Mouse (Mus musculus) forebrain, embryonic 15.5 days (tissue): ENCODE data around the gene Lysmd1. TPM values are rescaled to one million over a fixed set of nuclear protein-coding genes. Genes with fewer than 3 reads are reported as not detected.

Source experiments
- ATAC-seq: fragments of 200-750 bp; cut with Nextera tagmentation; replicated peaks from 2 replicates; pipeline ENCODE4 v1.8.0; 2017; ENCODE audit warnings: mild to moderate bottlenecking, moderate TSS enrichment, moderate library complexity
- H3K27ac ChIP-seq: fragments of 300-500 bp; sonication (generic); replicated peaks from 2 replicates; pipeline ENCODE4 v1.5.1; 2015; ENCODE audit warnings: mild to moderate bottlenecking, inconsistent platforms
- H3K27me3 ChIP-seq: fragments of 300-500 bp; sonication (generic); 2 replicates; pipeline ENCODE4 v1.6.1; 2015; ENCODE audit warnings: inconsistent platforms
- H3K36me3 ChIP-seq: fragments of 300-500 bp; sonication (generic); 2 replicates; pipeline ENCODE4 v1.6.1; 2015; ENCODE audit warnings: mild to moderate bottlenecking, inconsistent platforms
- H3K4me1 ChIP-seq: fragments of 300-500 bp; sonication (generic); 2 replicates; pipeline ENCODE4 v1.6.1; 2015; ENCODE audit warnings: inconsistent platforms
- H3K4me2 ChIP-seq: fragments of 300-500 bp; sonication (generic); replicated peaks from 2 replicates; pipeline ENCODE4 v1.6.1; 2015; ENCODE audit warnings: mild to moderate bottlenecking, inconsistent platforms
- H3K4me3 ChIP-seq: fragments of 300-500 bp; sonication (generic); 2 replicates; pipeline ENCODE4 v1.5.1; 2015; ENCODE audit warnings: mild to moderate bottlenecking, inconsistent platforms
- H3K9ac ChIP-seq: fragments of 300-500 bp; sonication (generic); replicated peaks from 2 replicates; pipeline ENCODE4 v1.6.1; 2015; ENCODE audit warnings: mild to moderate bottlenecking, inconsistent platforms
- H3K9me3 ChIP-seq: fragments of 300-500 bp; sonication (generic); 2 replicates; pipeline ENCODE4 v1.6.1; 2016; ENCODE audit warnings: inconsistent platforms
- WGBS: fragments of 180-500 bp; shearing (Covaris S2); methylation state at CpG from one replicate; pipeline ENCODE4 v1.1.7; 2015; ENCODE audit warnings: mixed read lengths; 5-methylcytosine and 5-hydroxymethylcytosine counted together
- polyA plus RNA-seq: library from polyadenylated mRNA; unstranded; fragments of >200 nt; fragmentation: Nextera tagmentation; extraction: Ambion mirVana; gene quantifications from 2 replicates; pipeline ENCODE4 v1.2.1, GENCODE M21; 2015

Lysmd1 gene
- polyA plus RNA-seq, 1 experiment from 2014 or later: 42.2 TPM

GRCm38 (mm10) chr3:95140289-95140595, 6.4 kb downstream of the Lysmd1 start:
- no peak for ATAC-seq
- Histone ChIP-seq H3K36me3 (peaks cover 12% of the 10 kb centered on the region), H3K4me3 (no peak overlapping the region), H3K4me1 (peaks cover 8% of the 10 kb centered on the region), H3K9me3 (no peaks in the 10 kb centered on the region), H3K27ac (no peak overlapping the region), H3K9ac (no peak overlapping the region), H3K27me3 (no peaks in the 10 kb centered on the region), H3K4me2 (no peak overlapping the region)
- WGBS: 65% methylated on average over 18 of the region's 18 CpGs

GRCm38 (mm10) chr3:95140795-95141194, 6.9 kb downstream of the Lysmd1 start:
- no peak overlapping the region for H3K4me3 ChIP-seq
- no peaks in the 10 kb centered on the region for H3K27me3 ChIP-seq
- H3K4me1 ChIP-seq: peaks cover 2% of the 10 kb centered on the region; the same call in 1 of the 2 replicates
- ATAC-seq: no peak
- no peak overlapping the region for H3K4me2 ChIP-seq
- no peaks in the 10 kb centered on the region for H3K9me3 ChIP-seq
- no peak overlapping the region for H3K27ac ChIP-seq
- no peak overlapping the region for H3K9ac ChIP-seq
- 87% methylated on average over 6 of the region's 6 CpGs for WGBS
- H3K36me3 ChIP-seq: peaks cover 12% of the 10 kb centered on the region

- Histone ChIP-seq H3K27ac (no peak overlapping the region), H3K27me3 (no peaks in the 10 kb centered on the region), H3K36me3 (peaks cover 12% of the 10 kb centered on the region), H3K4me3 (no peak overlapping the region), H3K9me3 (no peaks in the 10 kb centered on the region), H3K4me2 (no peak overlapping the region), H3K4me1 (no peaks in the 10 kb centered on the region), H3K9ac (no peak overlapping the region)
- WGBS: 92% methylated on average over 9 of the region's 9 CpGs
- ATAC-seq: no peak
Measured at GRCm38 (mm10) chr3:95141474-95141873, 7.6 kb downstream of the Lysmd1 start.

- Histone ChIP-seq H3K4me2 (no peak within 1 kb of the TSS), H3K9ac (no peak within 1 kb of the TSS), H3K4me3 (no peak within 1 kb of the TSS), H3K9me3 (no peaks in the 10 kb centered on the region), H3K27me3 (no peaks in the 10 kb centered on the region), H3K4me1 (no peaks in the 10 kb centered on the region), H3K36me3 (peaks cover 12% of the 10 kb centered on the region), H3K27ac (no peak within 1 kb of the TSS)
- ATAC-seq: peak; percentile 44; the same call in 1 of the 2 replicates
- WGBS: 83% methylated on average over 10 of the region's 10 CpGs
Measured at GRCm38 (mm10) chr3:95141952-95142616, 8.2 kb downstream of the Lysmd1 start, which contains the start of gene Tnfaip8l2. Tnfaip8l2 (minus strand) TSS chr3:95142360.

- no peak overlapping the region for H3K27ac ChIP-seq
- H3K4me2 ChIP-seq: no peak overlapping the region
- H3K4me3 ChIP-seq: no peak overlapping the region
- no peaks in the 10 kb centered on the region for H3K4me1 ChIP-seq
- H3K27me3 ChIP-seq: no peaks in the 10 kb centered on the region
- ATAC-seq: peak; percentile 82
- H3K9ac ChIP-seq: no peak overlapping the region
- H3K9me3 ChIP-seq: no peaks in the 10 kb centered on the region
- 10% methylated on average over 5 of the region's 5 CpGs for WGBS
- H3K36me3 ChIP-seq: peaks cover 12% of the 10 kb centered on the region
Measured at GRCm38 (mm10) chr3:95142617-95143011, 8.7 kb downstream of the Lysmd1 start.

GRCm38 (mm10) chr3:95147924-95148323, 14.0 kb downstream of the Lysmd1 start:
- 63% methylated on average over 3 of the region's 3 CpGs for WGBS
- no peaks in the 10 kb centered on the region for H3K36me3 ChIP-seq
- H3K27ac ChIP-seq: no peak overlapping the region
- no peaks in the 10 kb centered on the region for H3K9me3 ChIP-seq
- no peak overlapping the region for H3K4me3 ChIP-seq
- H3K9ac ChIP-seq: no peak overlapping the region
- no peaks in the 10 kb centered on the region for H3K4me1 ChIP-seq
- no peaks in the 10 kb centered on the region for H3K27me3 ChIP-seq
- no peak overlapping the region for H3K4me2 ChIP-seq
- ATAC-seq: no peak

GRCm38 (mm10) chr3:95153874-95154273, 20.0 kb downstream of the Lysmd1 start:
- no peak overlapping the region for H3K4me3 ChIP-seq
- no peak overlapping the region for H3K27ac ChIP-seq
- H3K9ac ChIP-seq: no peak overlapping the region
- H3K27me3 ChIP-seq: no peaks in the 10 kb centered on the region
- no peaks in the 10 kb centered on the region for H3K9me3 ChIP-seq
- H3K36me3 ChIP-seq: no peaks in the 10 kb centered on the region
- no peak overlapping the region for H3K4me2 ChIP-seq
- H3K4me1 ChIP-seq: no peaks in the 10 kb centered on the region
- no peak for ATAC-seq
- WGBS: 53% methylated on average over 4 of the region's 4 CpGs

GRCm38 (mm10) chr3:95159511-95159986, 25.7 kb downstream of the Lysmd1 start:
- H3K4me1 ChIP-seq: peaks cover 35% of the 10 kb centered on the region
- peak overlapping the region; percentile 84 for H3K9ac ChIP-seq
- 12% methylated on average over 8 of the region's 8 CpGs for WGBS
- peaks cover 3% of the 10 kb centered on the region; the same call in 1 of the 2 replicates for H3K36me3 ChIP-seq
- H3K9me3 ChIP-seq: no peaks in the 10 kb centered on the region
- ATAC-seq: no peak
- peak overlapping the region; percentile 75 for H3K4me2 ChIP-seq
- H3K27me3 ChIP-seq: no peaks in the 10 kb centered on the region
- peak overlapping the region; percentile 22; the same call in 1 of the 2 replicates for H3K27ac ChIP-seq
- H3K4me3 ChIP-seq: peak overlapping the region; percentile 67

GRCm38 (mm10) chr3:95159987-95160963, 26.4 kb downstream of the Lysmd1 start, which contains the start of gene Sema6c:
Sema6c (plus strand) TSS chr3:95160457.
- peak within 1 kb of the TSS; percentile 84 for H3K9ac ChIP-seq
- no peaks in the 10 kb centered on the region for H3K27me3 ChIP-seq
- under 1% methylated on average over 66 of the region's 66 CpGs for WGBS
- H3K4me3 ChIP-seq: peak within 1 kb of the TSS; percentile 67
- ATAC-seq: peak; percentile 98
- peaks cover 10% of the 10 kb centered on the region; the same call in 1 of the 2 replicates for H3K36me3 ChIP-seq
- H3K4me2 ChIP-seq: peak within 1 kb of the TSS; percentile 75
- peak within 1 kb of the TSS; percentile 83 for H3K27ac ChIP-seq
- H3K4me1 ChIP-seq: peaks cover 36% of the 10 kb centered on the region
- no peaks in the 10 kb centered on the region for H3K9me3 ChIP-seq

- Histone ChIP-seq H3K4me3 (peak overlapping the region; percentile 67), H3K27ac (peak overlapping the region; percentile 83), H3K36me3 (peaks cover 16% of the 10 kb centered on the region), H3K27me3 (no peaks in the 10 kb centered on the region), H3K9me3 (no peaks in the 10 kb centered on the region), H3K4me2 (peak overlapping the region; percentile 75), H3K4me1 (peaks cover 36% of the 10 kb centered on the region), H3K9ac (peak overlapping the region; percentile 84)
- ATAC-seq: peak; percentile 11
- WGBS: 1% methylated on average over 29 of the region's 30 CpGs
Measured at GRCm38 (mm10) chr3:95161041-95161551, 27.2 kb downstream of the Lysmd1 start.

GRCm38 (mm10) chr3:95161618-95162344, 27.9 kb downstream of the Lysmd1 start:
- ATAC-seq: peak; percentile 6
- H3K9me3 ChIP-seq: no peaks in the 10 kb centered on the region
- peaks cover 22% of the 10 kb centered on the region for H3K36me3 ChIP-seq
- peaks cover 36% of the 10 kb centered on the region for H3K4me1 ChIP-seq
- 3% methylated on average over 9 of the region's 9 CpGs for WGBS
- peak overlapping the region; percentile 75 for H3K4me2 ChIP-seq
- peak overlapping the region; percentile 67 for H3K4me3 ChIP-seq
- no peaks in the 10 kb centered on the region for H3K27me3 ChIP-seq
- peak overlapping the region; percentile 84 for H3K9ac ChIP-seq
- peak overlapping the region; percentile 83 for H3K27ac ChIP-seq
